Mouse (Mus musculus) spleen, embryonic (tissue): ENCODE results near the gene Clstn1.

ENCODE experiments used
- CTCF ChIA-PET: fragments of 350-600 bp; sonication (Branson Sonifier 250); formaldehyde crosslinking; loops from one replicate; lab custom pipeline; 2022; lab: Charles Lee

Gene Clstn1

DNA sequence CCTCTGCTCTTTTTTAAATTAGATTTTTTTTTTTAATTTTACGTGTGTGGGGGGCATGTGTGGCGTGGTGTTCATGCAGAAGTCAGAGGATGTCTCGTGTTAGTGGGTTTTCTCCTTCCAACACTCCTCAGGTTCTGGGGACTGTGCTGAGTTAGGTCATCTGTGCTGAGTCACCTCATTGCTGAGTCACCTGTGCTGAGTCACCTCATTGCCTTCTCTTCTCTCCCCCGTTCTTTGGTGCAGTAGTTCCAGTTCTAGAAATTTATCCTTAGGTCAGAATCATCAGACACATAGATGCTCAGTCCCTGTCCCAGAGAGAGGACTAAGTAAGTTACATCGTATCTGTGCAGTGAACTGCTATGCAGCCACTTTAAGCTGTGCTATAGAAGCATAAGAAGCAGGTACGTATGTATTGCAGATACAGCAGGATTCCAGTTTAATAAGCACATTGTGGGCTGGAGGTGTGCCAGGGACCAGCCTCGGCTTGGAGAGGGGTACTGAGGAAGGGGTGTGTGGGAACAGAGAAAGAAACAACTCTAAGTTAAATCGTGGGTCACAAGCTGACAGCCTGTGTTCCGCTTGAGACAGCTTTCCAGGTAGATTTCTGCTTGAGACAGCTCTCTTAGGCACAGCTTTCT is 46.5 kb downstream of the Clstn1 start:
- CTCF ChIA-PET = no interaction called here

DNA sequence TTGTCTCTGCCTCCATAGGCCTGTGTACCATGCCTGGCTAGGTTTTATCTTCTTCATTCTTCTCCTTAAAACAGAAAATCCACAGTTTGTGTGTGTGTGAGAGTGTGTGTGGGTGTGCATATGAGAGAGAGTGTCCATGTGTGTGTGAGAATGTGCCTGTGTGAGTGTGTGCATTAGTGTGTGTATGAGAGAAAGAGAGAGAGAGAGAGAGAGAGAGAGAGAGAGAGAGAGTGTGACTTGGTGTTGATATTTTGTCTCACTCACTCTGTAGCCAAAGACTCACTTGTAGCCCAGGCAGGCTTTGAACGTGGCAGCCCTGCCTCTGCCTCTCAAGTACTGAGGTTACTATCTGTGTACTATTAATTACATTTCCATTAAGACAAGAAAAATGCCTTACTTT is 47.9 kb downstream of the Clstn1 start:
- CTCF ChIA-PET = no interaction called here

DNA sequence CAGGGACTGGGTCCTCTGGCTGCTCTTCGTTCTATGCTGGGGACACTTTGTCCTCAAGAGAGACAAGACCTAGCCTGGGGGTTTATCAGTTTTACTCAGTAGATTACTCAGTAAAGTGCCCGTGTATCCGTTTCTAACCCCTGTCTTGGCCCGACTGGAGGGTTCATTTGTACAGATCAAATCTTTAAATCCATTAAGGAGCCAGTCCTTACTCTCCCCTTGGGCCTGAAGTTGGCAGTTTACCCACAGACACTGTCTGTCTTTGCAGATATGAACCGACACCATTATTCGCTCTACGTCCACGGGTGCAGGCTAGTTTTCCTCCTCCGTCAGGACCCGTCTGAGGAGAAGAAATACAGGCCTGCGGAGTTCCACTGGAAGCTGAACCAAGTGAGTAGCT is 48.7 kb downstream of the Clstn1 start:
- CTCF ChIA-PET = no interaction called here

DNA sequence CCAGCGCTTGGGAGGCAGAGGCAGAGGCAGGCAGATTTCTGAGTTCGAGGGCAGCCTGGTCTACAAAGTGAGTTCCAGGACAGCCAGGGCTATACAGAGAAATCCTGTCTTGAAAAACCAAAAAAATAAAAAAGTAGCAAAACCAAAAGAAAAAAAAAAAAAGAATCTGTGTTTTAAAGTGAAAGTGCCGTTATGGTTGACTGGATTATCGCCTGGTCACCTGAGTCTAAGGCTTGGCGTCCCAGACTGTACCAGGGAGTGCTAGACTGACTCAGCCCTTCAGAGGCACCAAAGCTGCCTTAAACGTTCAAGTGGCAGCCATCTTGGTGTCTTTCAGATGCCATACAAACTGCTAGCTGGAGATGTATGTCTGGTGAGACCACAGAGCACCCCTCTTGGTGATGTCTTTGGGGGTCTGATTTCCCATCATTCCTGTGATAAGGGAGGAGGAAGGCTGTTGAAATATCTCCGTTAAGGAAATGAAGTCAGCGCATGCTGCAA is 49.7 kb downstream of the Clstn1 start:
- CTCF ChIA-PET = no interaction called here

DNA sequence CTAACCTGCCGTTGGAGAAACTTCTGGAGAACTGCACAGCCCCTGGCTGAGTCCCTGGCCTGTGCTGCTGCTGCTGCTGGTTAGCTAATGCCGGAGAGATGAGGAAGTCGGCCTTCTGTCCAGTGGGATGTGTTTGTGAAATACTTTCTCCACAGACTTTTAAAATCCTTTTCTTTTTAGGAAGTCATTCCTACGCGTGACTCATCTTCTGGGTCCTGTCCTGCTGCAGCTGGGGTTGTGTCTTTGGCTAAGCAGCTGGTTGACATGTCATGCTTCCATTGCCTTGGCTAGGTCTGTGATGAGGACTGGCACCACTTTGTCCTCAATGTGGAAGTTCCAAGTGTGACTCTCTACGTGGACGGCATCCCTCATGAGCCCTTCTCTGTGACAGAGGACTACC is 51.7 kb downstream of the Clstn1 start:
- CTCF ChIA-PET = no interaction called here

DNA sequence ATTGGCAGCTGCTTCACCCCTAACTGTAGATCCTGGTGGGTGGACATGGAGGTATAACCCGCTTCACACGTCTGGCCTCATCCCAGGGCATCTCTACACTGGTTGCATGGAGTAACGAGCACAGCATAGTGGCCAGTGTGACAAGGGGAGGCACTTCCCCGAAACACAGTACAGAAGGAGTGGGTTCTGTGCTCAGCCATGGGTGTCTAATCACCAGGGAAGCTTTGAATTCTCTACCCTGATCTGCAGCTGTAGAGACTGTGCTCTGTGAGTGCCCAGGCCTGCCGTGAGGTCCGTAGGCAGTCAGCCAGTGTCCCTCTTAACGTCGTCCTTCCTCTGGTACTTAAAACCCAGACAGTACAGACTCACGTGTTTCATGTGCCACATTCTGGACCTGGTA is 54.6 kb downstream of the Clstn1 start:
- CTCF ChIA-PET = no interaction called here

DNA sequence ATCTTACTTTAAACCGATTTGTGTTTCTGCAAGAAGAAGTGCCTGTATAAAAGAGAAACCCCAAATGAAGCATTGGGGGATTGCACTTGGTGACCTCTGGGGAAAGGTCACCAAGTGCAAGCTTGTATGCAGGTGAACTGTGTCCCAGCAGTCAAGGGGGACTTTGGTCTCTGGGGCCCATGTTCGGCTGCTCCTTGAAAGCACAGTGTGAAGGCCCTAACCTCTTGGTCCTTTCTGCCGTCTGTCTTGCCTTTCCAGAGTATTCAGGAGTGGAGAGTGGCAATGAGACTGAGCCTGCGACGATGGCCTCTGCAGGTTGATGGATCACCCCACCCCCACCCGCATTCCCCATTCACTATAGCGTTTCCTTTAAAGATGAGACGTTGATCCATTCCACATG is 55.1 kb downstream of the Clstn1 start:
- CTCF ChIA-PET = interaction anchor here (0.7 kb wide), 1 partner anchor 59 kb away, joined by 6 read pairs; no protein-coding TSS in a partner anchor

DNA sequence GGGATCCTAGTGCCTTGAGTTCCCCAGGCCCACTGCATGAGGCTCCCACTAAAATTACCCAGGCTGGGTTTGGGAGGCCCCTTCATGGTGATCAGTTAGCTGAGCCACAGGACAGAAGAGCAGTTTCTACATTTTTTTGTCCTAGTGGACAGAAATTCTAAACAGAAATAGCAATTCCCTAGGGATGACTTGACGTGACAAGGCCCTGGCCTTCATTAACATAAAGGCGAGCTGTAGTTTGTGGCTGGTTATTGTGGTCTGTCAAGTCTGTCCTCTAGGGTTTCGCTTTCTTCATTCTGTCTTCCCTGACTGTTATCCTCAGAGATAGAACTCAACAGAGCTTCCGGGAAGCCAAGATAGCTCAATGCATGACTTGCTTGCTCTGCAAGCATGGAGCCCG is 55.7 kb downstream of the Clstn1 start:
- CTCF ChIA-PET = interaction anchor here (0.7 kb wide), 1 partner anchor 59 kb away, joined by 6 read pairs; no protein-coding TSS in a partner anchor

DNA sequence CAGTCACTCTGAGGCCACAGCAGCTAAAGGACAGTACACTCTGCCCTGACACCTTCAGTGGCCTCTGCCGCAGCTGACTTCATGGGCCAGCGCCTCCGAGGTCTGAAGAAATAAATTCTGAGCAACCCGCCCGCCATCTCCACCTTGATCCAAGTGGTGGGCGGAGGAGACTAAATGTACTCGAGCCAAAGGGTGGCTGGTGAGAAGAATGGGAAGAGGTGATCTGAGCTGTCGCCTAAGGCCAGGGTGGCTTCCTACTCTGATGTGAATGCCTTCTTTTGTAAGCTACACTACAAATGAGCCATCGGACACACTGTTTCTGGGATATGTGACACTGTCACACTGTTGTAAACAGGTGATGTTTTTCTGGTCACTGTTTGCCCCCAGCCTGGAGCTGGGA is 59.5 kb downstream of the Clstn1 start:
- CTCF ChIA-PET = no interaction called here

DNA sequence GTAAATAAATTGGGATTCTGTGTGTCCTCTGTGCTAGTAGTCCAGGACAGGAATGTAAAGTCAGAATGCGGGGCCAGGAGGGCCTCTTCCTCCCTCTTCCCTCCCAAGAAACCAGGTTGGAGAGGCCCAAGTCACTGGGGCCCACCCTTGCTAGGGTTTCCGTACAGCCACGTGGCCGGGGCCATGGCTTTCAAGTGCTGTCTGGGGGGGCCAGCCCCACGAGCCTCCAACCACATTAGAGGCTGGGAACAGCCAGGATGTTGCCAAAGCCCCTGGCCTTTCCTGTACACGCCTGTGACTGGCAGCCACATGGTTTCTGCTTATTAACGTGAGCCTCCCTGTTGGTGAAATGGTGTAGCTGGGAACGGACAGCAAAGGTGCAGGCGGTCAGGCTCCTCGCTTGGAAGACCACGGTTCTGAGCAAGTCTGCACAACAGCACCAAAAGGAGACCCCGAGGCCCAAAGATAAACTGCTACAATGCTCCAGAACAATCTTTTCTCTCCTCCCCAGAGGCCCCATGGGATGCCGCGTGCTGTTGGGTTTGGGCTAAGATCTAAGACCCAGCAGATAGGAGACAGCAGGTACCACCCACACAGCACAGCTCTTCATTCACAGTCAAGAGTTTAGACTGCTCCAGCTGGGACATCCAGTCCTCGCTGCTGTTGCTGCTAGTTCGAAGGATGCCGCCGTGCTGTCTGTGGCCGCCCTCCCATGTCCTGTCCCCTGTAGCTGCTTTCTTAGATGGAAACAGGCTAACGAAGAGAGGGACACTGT is 62.0 kb downstream of the Clstn1 start:
- CTCF ChIA-PET = interaction anchor here (0.9 kb wide), 1 partner anchor 21 kb away, joined by 4 read pairs; no protein-coding TSS in a partner anchor

DNA sequence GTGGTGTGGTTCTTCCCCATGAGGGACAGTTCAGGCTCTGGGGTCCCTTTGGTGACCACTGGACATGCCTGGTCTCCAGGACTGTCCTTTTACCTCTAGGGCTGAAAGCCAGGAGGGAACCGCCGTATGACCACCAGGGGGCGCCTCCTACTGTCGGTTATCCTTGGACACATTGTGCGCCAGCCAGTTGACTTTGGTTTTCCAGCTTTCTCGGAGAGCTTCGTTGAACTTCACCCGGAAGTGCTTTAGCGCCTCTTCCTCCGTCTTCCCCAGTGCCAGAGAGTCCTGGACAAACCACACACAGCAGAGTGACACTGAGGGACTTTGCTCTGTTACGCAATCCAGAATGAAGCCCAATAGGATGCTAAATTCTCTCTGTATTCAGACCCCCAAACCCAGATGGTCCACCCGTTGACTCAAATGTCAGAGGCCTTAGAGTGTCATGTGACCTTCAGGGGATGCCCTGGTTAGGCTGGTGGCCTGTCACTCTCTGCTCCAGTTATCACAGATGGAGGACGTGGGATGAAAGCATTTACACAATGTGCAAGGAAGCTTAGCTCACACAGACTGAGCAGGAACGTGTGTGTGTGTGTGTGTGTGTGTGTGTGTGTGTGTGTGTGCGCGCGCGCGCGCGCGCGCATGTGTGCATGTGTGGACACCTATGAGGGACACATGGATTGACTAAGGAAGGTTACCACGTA is 64.4 kb downstream of the Clstn1 start:
- CTCF ChIA-PET = interaction anchor here (0.5 to 1.1 kb wide), 5 partner anchors 9 to 61 kb away, joined by 3 to 7 read pairs (median 4); no protein-coding TSS in a partner anchor

DNA sequence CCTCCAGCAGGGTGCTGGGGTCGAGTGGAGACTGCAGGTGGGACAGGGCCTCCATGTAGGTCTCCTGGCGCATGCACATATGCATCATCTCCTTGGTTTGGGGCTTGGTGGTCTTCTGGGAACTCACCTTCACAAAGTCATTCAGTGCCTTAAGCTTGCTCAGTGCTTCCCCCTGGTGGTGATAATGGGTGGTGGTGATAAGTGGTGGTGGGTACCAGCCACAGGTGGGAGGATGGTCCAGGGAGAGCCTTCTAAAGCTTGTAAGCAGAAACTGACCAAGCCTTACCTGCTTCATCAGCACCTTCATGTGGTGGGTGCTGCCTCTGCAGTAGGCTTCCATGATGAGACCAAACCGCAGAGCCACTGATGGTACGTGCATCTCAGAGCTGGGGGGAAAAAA is 68.0 kb downstream of the Clstn1 start:
- CTCF ChIA-PET = interaction anchor here (0.5 to 1.5 kb wide), 5 partner anchors 12 to 1588 kb away, joined by 3 to 5 read pairs (median 4); no protein-coding TSS in a partner anchor

DNA sequence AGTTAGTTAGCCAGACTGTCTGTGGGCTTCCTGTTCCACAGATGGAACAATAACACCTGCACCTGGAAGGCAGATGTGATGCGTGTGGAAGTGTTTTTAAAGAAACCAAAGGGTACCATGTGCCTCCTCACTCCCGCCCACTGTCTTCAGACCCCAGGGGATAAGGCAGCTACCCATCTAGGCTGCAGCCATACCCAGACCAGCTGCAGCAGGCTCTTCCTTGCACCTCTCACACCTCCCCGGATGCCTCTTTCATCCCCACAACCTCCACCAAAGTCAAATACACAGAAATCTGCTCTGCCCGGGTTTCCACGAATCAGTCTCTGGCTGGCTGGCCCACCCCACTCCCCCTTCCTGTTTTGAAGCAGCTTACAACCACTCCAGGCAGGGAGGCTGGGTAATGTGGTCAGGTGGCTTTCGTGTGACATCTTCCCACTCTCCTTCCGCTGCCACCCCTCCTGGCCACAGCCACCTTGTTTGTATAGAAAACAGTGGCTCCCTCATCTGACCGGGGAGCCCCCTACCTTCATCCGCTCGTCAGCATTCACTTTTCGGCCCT is 71.7 kb downstream of the Clstn1 start:
- CTCF ChIA-PET = interaction anchor here (0.6 kb wide), 1 partner anchor 47 kb away, joined by 3 read pairs; no protein-coding TSS in a partner anchor

DNA sequence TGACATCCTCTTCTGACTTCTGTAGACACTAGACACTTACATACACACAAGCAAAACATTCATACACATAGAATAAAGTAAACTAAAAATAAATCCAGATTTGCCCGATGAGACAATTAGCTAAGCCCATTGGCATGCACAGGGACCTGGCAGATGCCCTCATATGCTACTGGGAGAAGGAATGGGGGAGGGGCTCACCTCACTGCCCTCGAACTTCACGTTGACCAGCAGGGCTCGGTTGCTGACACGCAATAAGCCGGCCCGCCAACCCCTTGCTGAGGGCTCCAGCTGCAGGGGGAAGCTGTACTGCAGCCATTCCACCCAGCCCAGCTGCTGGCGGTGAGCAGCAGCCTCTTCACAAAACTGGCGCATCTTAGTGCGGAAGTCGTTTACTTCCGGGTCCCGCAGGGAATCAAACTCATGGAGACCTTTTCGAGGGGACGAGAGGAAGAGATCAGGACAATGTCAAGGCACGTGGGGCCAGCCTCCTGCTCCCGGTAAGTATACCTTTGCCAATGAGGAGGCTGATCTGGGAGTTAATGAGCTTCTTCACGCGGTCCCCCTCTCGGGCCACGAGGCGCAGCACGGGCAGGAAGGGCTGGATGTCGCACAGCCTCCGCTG is 73.3 kb downstream of the Clstn1 start:
- CTCF ChIA-PET = interaction anchor here (0.6 kb wide), 2 partner anchors 9 to 67 kb away, joined by 3 to 4 read pairs; no protein-coding TSS in a partner anchor

DNA sequence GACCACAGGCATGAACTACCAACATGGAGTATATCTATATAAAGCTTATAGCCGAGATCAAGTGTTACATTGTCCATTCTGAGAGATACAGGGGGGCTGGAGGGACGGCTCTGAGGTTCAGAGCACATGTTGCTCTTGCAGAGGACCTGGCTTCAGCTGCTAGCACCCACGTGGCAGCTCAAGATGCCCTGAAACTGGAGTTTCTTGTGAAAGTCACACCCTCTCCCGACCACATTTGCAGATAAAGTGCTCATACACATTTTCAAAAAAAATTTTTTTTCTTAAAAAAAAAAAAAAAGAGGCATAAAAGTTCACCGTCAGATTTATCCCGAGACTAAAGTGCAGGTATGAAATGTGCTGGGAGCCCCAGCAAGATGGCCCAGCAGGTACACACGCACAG is 74.3 kb downstream of the Clstn1 start:
- CTCF ChIA-PET = interaction anchor here (0.7 kb wide), 1 partner anchor 31 kb away, joined by 3 read pairs; no protein-coding TSS in a partner anchor

DNA sequence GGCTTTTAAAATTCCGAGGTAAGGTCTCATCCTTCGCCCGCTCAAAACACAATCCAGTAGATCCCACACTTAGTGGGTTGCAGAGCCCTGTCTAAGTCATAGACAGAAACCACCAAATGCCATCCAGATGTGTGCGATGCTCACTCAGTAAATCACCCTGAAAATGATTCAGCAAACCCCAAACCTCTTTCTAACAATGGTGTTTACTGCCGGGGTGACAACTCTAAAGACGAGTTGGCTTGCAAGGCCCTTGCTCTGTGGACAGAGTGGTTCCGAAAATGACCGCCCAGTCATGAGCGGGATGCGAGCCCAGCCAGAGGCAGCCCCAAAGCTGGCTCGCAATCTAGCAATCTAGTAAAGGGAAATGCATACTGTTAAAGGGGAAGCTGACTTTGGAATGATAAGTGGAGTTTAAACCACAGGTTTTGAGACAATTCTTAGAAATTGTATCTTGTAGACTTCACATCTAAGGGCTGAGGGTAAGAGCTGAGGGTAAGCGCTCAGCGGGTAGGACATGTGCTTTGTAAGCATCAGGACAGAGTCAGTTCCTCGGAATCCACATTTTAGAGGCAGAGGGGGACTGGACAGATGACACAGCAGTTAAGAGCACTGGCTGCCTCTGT is 75.8 kb downstream of the Clstn1 start:
- CTCF ChIA-PET = interaction anchor here (1.2 kb wide), 1 partner anchor 36 kb away, joined by 4 read pairs; no protein-coding TSS in a partner anchor

DNA sequence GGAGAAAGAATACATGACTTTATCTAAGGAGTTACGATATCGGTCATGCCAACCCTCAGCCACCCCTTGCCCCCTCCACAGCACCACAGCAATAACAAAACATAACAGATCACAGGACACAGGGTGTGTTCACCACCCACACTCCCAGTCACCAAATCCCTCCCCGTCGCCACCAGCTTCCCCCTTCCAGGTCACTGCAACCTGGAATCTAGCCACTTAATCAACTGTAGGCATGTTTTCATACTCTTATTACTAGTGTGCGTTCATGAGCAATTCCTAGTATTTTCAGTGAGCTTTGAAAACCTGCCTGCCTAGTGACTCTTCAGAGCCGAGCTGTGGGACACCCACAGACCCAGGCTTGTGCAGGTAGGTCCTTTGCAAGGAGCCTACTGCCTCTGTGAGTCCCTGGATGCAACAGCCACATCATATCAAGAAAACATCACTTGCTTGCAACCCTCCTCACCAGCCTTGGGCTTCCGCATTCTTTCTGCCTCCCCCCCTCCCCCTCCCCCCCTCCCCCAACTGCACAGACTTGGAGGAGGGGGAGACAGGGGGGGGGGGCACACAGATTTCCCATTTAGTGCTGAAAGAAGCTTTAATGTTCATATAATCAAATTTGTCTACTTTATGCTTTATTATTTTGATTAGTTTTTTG is 77.7 kb downstream of the Clstn1 start:
- CTCF ChIA-PET = interaction anchor here (0.7 to 1.0 kb wide), 3 partner anchors 14 to 39 kb away, joined by 3 to 5 read pairs (median 3); partner anchors contain the start of gene Pik3cd

DNA sequence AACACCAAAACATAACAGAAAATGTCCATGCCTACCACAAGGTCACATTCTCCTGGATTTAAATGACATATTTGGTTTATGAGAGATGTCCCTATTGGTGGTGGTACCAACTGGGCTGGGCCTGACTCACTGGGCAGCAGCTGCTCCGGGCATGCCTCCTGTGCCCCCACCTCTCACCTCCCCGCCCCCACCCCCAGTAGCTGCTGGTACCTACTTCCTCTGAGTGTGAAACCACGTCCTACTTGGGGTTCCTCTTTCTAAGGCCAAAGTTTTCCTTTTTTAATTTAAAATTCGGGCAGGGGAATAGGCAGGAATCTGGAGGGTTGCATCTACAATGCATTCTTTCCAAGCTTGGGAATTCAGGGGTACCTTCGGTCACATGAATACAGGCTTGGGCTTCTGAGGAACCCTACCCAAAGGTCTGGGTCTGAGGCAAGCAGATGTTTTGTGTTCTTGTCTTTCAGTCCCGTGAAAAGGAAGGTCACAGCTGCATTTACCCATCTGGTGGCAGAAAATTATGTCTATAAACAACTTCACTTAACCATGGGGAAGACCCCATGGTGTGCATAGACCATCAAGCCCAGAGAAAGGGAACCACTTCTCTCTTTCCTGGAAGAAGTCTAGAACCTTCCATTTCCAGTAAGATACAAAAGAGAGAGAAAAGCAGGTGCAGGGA is 78.9 kb downstream of the Clstn1 start:
- CTCF ChIA-PET = no interaction called here

DNA sequence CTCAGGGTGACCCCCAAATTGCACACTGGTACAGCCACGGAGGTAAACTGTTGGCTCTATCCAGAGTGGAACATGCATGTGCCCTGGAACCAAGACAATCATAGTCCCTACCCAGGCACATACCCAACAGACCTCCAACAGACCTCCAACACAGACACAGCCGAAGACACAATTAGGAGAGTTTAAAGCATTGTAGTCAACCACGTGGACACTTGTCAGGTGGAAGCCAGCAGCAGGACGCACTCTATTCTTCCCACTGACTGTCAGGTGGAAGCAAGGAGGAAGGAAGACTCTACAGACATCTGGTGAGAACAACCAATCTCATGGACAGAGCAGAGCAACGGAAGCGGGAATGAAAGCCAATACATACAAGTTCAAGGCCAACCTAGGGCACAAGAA is 79.4 kb downstream of the Clstn1 start:
- CTCF ChIA-PET = no interaction called here
